Mouse (Mus musculus) forebrain, embryonic 12.5 days (tissue): ENCODE measurements around the gene Gatc. TPM values are rescaled to one million over a fixed set of nuclear protein-coding genes. Genes with fewer than 3 reads are reported as not detected.

Experiments used
- ATAC-seq: fragments of 200-750 bp; cut with Nextera tagmentation; 2 replicates; pipeline ENCODE4 v1.8.0; 2017; ENCODE audit warnings: moderate TSS enrichment; ENCODE audit not compliant: low FRiP score
- H3K27ac ChIP-seq: fragments of 300-500 bp; sonication (generic); 2 replicates; pipeline ENCODE4 v1.5.1; 2016; ENCODE audit warnings: mild to moderate bottlenecking
- H3K27me3 ChIP-seq: fragments of 300-500 bp; sonication (generic); 2 replicates; pipeline ENCODE4 v1.6.1; 2016; ENCODE audit warnings: mild to moderate bottlenecking
- H3K36me3 ChIP-seq: fragments of 300-500 bp; sonication (generic); replicated peaks from 2 replicates; pipeline ENCODE4 v1.6.1; 2016; ENCODE audit warnings: mild to moderate bottlenecking
- H3K4me1 ChIP-seq: fragments of 300-500 bp; sonication (generic); 2 replicates; pipeline ENCODE4 v1.6.1; 2016
- H3K4me2 ChIP-seq: fragments of 300-500 bp; sonication (generic); 2 replicates; pipeline ENCODE4 v1.6.1; 2016; ENCODE audit warnings: mild to moderate bottlenecking, moderate library complexity
- H3K4me3 ChIP-seq: fragments of 300-500 bp; sonication (generic); replicated peaks from 2 replicates; pipeline ENCODE4 v1.5.1; 2016; ENCODE audit warnings: mild to moderate bottlenecking
- H3K9ac ChIP-seq: fragments of 300-500 bp; sonication (generic); 2 replicates; pipeline ENCODE4 v1.6.1; 2016; ENCODE audit warnings: mild to moderate bottlenecking
- H3K9me3 ChIP-seq: fragments of 300-500 bp; sonication (generic); 2 replicates; pipeline ENCODE4 v1.6.1; 2016
- WGBS: fragments of 180-500 bp; shearing (Covaris S2); methylation state at CpG from one replicate; pipeline ENCODE4 v1.1.7; 2016; 5-methylcytosine and 5-hydroxymethylcytosine counted together
- polyA plus RNA-seq: library from polyadenylated mRNA; unstranded; fragments of >200 nt; fragmentation: Nextera tagmentation; extraction: Ambion mirVana; gene quantifications from 2 replicates; pipeline ENCODE4 v1.2.1, GENCODE M21; 2016

Gatc gene
- polyA plus RNA-seq, 1 experiment from 2014 or later, result 42.1 TPM

- 2% methylated on average over 12 of the region's 12 CpGs for WGBS
These were observed 17.9 kb upstream of the Gatc start for GRCm38 (mm10) chr5:115358872-115359271.

GRCm38 (mm10) chr5:115355070-115355469 lies 14.1 kb upstream of the Gatc start:
- no peak overlapping the region for H3K4me3 ChIP-seq
- WGBS, result 71% methylated on average over 13 of the region's 13 CpGs
- no peaks in the 10 kb centered on the region for H3K36me3 ChIP-seq
- H3K4me1 ChIP-seq, result peaks cover 10% of the 10 kb centered on the region; the same call in 1 of the 2 replicates
- no peak for ATAC-seq
- H3K9me3 ChIP-seq, result no peaks in the 10 kb centered on the region
- no peak overlapping the region for H3K4me2 ChIP-seq
- H3K27me3 ChIP-seq, result no peaks in the 10 kb centered on the region
- no peak overlapping the region for H3K9ac ChIP-seq
- no peak overlapping the region for H3K27ac ChIP-seq

More at GRCm38 (mm10) chr5:115358872-115359271, 17.9 kb upstream of the Gatc start:
- H3K4me2 ChIP-seq, result no peak overlapping the region
- H3K9me3 ChIP-seq, result no peaks in the 10 kb centered on the region
- H3K4me3 ChIP-seq, result no peak overlapping the region
- no peaks in the 10 kb centered on the region for H3K36me3 ChIP-seq
- peak overlapping the region; percentile 31; the same call in 1 of the 2 replicates for H3K27ac ChIP-seq
- no peak overlapping the region for H3K9ac ChIP-seq
- peaks cover 26% of the 10 kb centered on the region for H3K4me1 ChIP-seq
- H3K27me3 ChIP-seq, result no peaks in the 10 kb centered on the region
- peak; percentile 58; the same call in 1 of the 2 replicates for ATAC-seq

DNA sequence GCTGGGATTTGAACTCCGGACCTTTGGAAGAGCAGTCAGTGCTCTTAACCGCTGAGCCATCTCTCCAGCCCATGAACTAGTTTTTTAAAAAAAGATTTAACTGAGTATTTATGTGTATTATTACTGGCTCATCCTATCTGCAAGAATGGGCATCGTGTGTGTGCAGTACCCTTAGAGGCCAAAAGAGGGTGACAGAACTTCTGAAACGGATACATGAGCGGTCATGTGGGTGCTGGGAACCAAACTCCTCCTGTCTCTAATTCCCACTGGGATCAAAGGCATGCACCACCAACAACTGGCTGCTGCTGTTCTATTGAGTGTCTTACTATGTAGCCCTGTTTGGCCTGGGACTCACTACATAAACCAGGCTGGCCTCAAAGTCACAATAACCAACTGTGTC lies 10.4 kb upstream of the Gatc start:
- Histone ChIP-seq H3K27me3 (no peaks in the 10 kb centered on the region), H3K4me1 (peaks cover 21% of the 10 kb centered on the region), H3K4me3 (no peak overlapping the region), H3K9ac (no peak overlapping the region), H3K36me3 (peaks cover 3% of the 10 kb centered on the region), H3K4me2 (no peak overlapping the region), H3K27ac (no peak overlapping the region), H3K9me3 (no peaks in the 10 kb centered on the region)
- no peak for ATAC-seq
- 80% methylated on average over 5 of the region's 5 CpGs for WGBS

DNA sequence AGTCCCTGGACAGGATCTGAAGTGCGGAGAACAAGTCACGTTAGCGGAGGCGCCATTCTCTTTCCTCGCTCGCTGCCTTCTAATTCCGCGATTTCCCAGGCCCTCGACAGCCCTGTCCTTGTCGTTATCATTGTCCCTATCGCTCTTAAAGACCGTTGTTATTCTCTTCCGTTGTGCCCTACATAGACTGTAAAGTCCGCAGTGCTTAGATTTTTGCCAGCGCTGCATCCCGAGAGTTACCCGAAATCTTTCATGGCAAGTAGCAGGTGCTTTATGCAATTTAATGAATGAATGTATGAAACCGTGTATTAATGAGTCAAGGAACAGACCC lies 8.2 kb upstream of the Gatc start:
- H3K27me3 ChIP-seq, result no peaks in the 10 kb centered on the region
- no peaks in the 10 kb centered on the region for H3K9me3 ChIP-seq
- peak; percentile 54 for ATAC-seq
- WGBS, result under 1% methylated on average over 18 of the region's 18 CpGs
- peak overlapping the region; percentile 86 for H3K27ac ChIP-seq
- peak overlapping the region; percentile 92 for H3K9ac ChIP-seq
- H3K4me2 ChIP-seq, result peak overlapping the region; percentile 97
- peaks cover 19% of the 10 kb centered on the region for H3K4me1 ChIP-seq
- peaks cover 24% of the 10 kb centered on the region for H3K36me3 ChIP-seq
- peak overlapping the region; percentile 96 for H3K4me3 ChIP-seq

GRCm38 (mm10) chr5:115348546-115349224 lies 7.7 kb upstream of the Gatc start, which contains the start of gene Cox6a1:
TSS of gene Cox6a1 (minus strand) at chr5:115348981.
- H3K4me3 ChIP-seq, result peak within 1 kb of the TSS; percentile 96
- under 1% methylated on average over 64 of the region's 74 CpGs for WGBS
- no peaks in the 10 kb centered on the region for H3K27me3 ChIP-seq
- peak; percentile 94 for ATAC-seq
- H3K4me1 ChIP-seq, result peaks cover 19% of the 10 kb centered on the region
- H3K9ac ChIP-seq, result peak within 1 kb of the TSS; percentile 92
- H3K4me2 ChIP-seq, result peak within 1 kb of the TSS; percentile 97
- peak within 1 kb of the TSS; percentile 86 for H3K27ac ChIP-seq
- H3K36me3 ChIP-seq, result peaks cover 29% of the 10 kb centered on the region
- no peaks in the 10 kb centered on the region for H3K9me3 ChIP-seq

- peak; percentile 18; the same call in 1 of the 2 replicates for ATAC-seq
- Histone ChIP-seq H3K9ac (0 out of 2 replicates have a peak overlapping the region, but pooled peaks have one; percentile 22), H3K27me3 (no peaks in the 10 kb centered on the region), H3K4me2 (peak overlapping the region; percentile 97), H3K4me1 (peaks cover 22% of the 10 kb centered on the region), H3K27ac (no peak overlapping the region), H3K4me3 (peak overlapping the region; percentile 96), H3K9me3 (no peaks in the 10 kb centered on the region), H3K36me3 (peaks cover 40% of the 10 kb centered on the region)
- WGBS, result 4% methylated on average over 5 of the region's 5 CpGs
These were observed 6.6 kb upstream of the Gatc start for GRCm38 (mm10) chr5:115347564-115347963.

DNA sequence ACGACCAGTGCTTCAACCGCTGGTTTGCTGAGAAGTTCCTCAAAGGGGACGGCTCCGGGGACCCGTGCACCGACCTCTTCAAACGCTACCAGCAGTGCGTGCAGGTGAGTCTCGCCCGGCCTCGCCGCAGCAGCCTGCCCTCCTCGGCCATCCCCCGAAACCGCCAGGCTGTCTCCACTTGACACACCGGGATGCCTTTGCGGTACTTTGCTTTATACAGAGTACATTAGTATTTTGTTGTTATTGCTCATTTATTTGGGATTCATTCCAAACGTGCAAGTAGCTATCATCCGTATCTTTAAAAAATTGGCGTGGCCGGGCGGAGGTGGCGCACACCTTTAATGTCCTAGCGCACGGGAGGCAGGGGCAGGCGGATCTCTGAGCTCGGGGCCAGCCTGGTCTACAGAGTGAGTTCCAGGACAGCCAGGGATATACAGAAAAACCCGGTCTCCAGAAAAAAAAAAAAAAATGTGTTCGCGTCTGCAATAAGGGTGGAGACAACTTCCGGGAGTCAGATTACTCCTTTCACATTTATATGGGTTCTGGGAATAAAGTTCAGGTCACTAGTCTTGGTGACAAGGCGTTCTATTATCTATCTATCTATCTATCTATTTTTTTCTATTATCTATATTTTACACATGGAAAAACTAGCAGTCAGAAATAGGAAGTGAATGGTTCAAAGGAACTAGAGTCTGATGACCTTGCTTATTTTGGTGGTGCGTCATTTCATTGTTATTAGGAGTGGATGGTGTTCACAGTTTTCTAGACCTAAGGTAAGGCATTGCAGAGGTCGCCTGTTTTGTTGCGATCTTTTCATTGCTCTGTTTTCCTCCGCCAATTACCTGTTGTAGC lies 562 bp upstream of the Gatc start:
- Histone ChIP-seq H3K4me2 (peak overlapping the region; percentile 73), H3K4me3 (peak overlapping the region; percentile 87), H3K36me3 (peaks cover 53% of the 10 kb centered on the region), H3K27ac (peak overlapping the region; percentile 80), H3K27me3 (no peaks in the 10 kb centered on the region), H3K9me3 (no peaks in the 10 kb centered on the region), H3K4me1 (peaks cover 24% of the 10 kb centered on the region), H3K9ac (peak overlapping the region; percentile 87)
- WGBS, result 13% methylated on average over 36 of the region's 36 CpGs
- ATAC-seq, result peak; percentile 72; the same call in 1 of the 2 replicates

- peaks cover 54% of the 10 kb centered on the region for H3K36me3 ChIP-seq
- WGBS, result 31% methylated on average over 7 of the region's 7 CpGs
- ATAC-seq, result no peak
- H3K4me1 ChIP-seq, result peaks cover 24% of the 10 kb centered on the region
- no peaks in the 10 kb centered on the region for H3K9me3 ChIP-seq
- H3K27ac ChIP-seq, result no peak overlapping the region
- H3K9ac ChIP-seq, result peak overlapping the region; percentile 87
- peak overlapping the region; percentile 87 for H3K4me3 ChIP-seq
- H3K4me2 ChIP-seq, result peak overlapping the region; percentile 73
- no peaks in the 10 kb centered on the region for H3K27me3 ChIP-seq
These were observed 971 bp downstream of the Gatc start for GRCm38 (mm10) chr5:115340007-115340406.

DNA sequence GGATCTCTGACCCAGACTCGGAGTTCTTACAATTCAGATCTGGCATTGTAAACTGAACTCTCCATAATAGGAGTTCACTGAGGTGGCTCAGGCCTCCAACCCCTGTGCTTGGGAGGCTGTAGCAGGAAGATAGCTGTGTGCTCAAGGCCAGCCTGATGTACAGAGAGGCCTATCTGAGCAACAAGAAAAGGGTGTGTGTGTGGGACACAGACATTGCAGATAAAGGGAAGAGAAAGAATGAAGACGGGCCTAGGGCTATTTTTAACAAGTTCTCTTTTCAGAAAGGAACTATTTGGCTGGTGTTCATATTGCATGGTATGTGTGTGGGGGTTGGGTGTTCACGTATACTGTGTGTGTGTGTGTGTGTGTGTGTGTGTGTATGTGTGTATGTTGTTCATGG lies 7.4 kb downstream of the Gatc start:
- Histone ChIP-seq H3K4me3 (no peak overlapping the region), H3K27me3 (no peaks in the 10 kb centered on the region), H3K27ac (no peak overlapping the region), H3K36me3 (peaks cover 79% of the 10 kb centered on the region), H3K9me3 (no peaks in the 10 kb centered on the region), H3K4me2 (no peak overlapping the region), H3K4me1 (peaks cover 13% of the 10 kb centered on the region), H3K9ac (no peak overlapping the region)
- 72% methylated on average over 3 of the region's 3 CpGs for WGBS
- ATAC-seq, result no peak

DNA sequence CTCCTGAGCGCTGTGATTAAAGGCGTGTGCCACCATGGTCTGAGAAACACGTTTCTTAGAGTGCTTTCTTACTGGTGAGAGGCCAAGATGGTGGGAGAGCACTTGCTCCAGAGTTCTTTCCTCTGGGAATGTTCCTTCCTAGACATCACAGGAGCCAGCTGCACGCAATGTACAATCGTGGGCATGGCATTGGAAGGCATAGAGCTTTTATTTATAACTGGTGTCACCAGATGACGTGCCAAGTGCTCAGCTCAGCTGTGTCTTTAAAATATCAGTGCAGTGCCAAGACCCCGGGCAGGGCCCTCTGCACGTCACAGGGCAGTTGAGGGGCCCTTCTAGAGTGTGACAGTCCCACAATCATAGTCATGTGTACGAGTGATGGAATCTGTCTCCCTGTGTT lies 10.0 kb downstream of the Gatc start:
- H3K9ac ChIP-seq, result no peak overlapping the region
- no peak overlapping the region for H3K4me3 ChIP-seq
- whole genome bisulfite sequencing, result 88% methylated on average over 9 of the region's 9 CpGs
- no peak for ATAC-seq
- H3K4me1 ChIP-seq, result peaks cover 24% of the 10 kb centered on the region
- H3K9me3 ChIP-seq, result no peaks in the 10 kb centered on the region
- H3K27me3 ChIP-seq, result no peaks in the 10 kb centered on the region
- peaks cover 64% of the 10 kb centered on the region for H3K36me3 ChIP-seq
- no peak overlapping the region for H3K27ac ChIP-seq
- H3K4me2 ChIP-seq, result no peak overlapping the region

GRCm38 (mm10) chr5:115327610-115328548 lies 13.1 kb downstream of the Gatc start:
- Histone ChIP-seq H3K27me3 (no peaks in the 10 kb centered on the region), H3K4me1 (peaks cover 26% of the 10 kb centered on the region), H3K4me3 (peak overlapping the region; percentile 97), H3K27ac (peak overlapping the region; percentile 89), H3K9me3 (no peaks in the 10 kb centered on the region), H3K36me3 (peaks cover 33% of the 10 kb centered on the region), H3K9ac (peak overlapping the region; percentile 96), H3K4me2 (peak overlapping the region; percentile 89)
- WGBS, result under 1% methylated on average over 52 of the region's 55 CpGs
- ATAC-seq, result peak; percentile 44; the same call in 1 of the 2 replicates
